Mouse (Mus musculus) testis, adult 2 months (tissue): ENCODE data around the gene Olfr104-ps.

Experiments
- CTCF ChIP-seq: fragments of 200-500 bp; IDR thresholded peaks from 2 replicates; pipeline ENCODE4 v1.5.1; 2012; ENCODE audit warnings: low read depth, mild to moderate bottlenecking, inconsistent platforms, low read length, moderate library complexity; ENCODE audit not compliant: control insufficient read depth, insufficient read depth, insufficient replicate concordance
- POLR2A ChIP-seq: fragments of 200-500 bp; IDR thresholded peaks from 2 replicates; pipeline ENCODE4 v1.6.1; 2012; ENCODE audit warnings: low read depth, mild to moderate bottlenecking, inconsistent platforms, low read length, moderate library complexity; ENCODE audit not compliant: control insufficient read depth

DNA sequence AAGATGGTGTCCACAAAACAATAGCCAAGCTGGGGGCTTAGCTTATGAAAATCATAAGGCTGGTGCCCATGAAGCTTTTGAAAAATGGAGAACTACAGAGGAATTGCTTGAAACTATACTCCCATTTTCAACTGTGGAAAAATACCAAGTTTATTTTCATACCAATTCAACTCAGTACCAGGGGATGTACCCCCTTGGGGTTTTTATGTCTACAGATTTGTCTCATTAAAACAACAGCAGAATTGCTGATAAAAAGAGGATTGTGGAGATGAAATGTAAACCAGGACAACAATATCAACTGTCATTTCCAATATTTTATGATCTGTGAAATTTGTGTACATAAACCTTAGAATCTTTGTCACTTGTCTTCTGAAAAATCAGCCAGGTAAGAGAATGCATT, 19.4 kb downstream of the Olfr104-ps start, which contains the start of gene Olfr105-ps:
- TF ChIP-seq CTCF (no peak), POLR2A (no peak)
